ENCODE assay signal across 8 mouse cellular contexts in the genomic region with DNA sequence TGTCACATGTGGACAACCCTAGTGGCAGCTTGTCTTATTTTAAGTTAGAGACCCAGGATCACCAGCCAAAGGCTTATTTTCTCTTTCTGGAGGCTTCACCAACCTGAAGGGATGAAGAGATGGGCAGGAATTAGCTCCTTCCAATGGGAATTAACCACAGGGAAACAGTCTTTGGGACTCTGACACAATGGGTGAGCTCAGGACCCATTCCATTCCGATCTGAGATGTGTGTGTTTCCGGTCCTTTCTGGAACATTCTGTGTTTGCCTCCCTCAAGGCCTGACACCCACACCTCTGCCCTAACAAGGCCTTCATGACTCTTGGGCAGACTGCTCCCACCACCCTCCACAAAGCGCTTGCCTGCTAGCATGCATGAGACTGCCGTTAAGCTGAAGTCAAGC. TPM values are rescaled to one million over a fixed set of nuclear protein-coding genes. Genes with fewer than 3 reads are reported as not detected.
A peak's percentile ranks its signal among the peaks of the same experiment; 100 is the strongest.
DNase-seq lines count a peak whose midpoint lies in the region; ATAC-seq and TF ChIP-seq lines count a peak whose summit lies in the region.

Parp16 (plus strand) TSS at position 301 of the 400 bp plus-strand sequence.

- H3K36me3 ChIP-seq in thymus, adult 2 months (ENCODE audit: control insufficient read depth, insufficient read depth, low read length): no peaks in the 10 kb centered on the region
- H3K36me3 ChIP-seq in limb, embryonic 14.5 days (ENCODE audit: control insufficient read depth, insufficient read depth, low read length): no peaks in the 10 kb centered on the region
- no peaks in the 10 kb centered on the region for H3K36me3 ChIP-seq in stomach, postnatal 0 days (ENCODE audit: control insufficient read depth, insufficient read depth, low read length)

- no peak for ATAC-seq in erythroid progenitor cell, adult 5-6 weeks (replicated peaks; ENCODE audit: low FRiP score, poor library complexity, severe bottlenecking)
- no peak for ATAC-seq in limb, embryonic 14.5 days (ENCODE audit: low FRiP score, low read depth)
- ATAC-seq in stomach, postnatal 0 days (ENCODE audit: low FRiP score, low TSS enrichment): no peak

- DNase-seq in thymus, adult 2 months: no peak
- no peak for DNase-seq in thymus, postnatal 25 days
- no peak for DNase-seq in limb, embryonic 14.5 days (ENCODE audit: low spot score)
- DNase-seq in stomach, postnatal 0 days (ENCODE audit: low spot score): no peak
- no peak for DNase-seq in embryo, embryonic 11 days
- DNase-seq in frontal cortex, adult 2 months (ENCODE audit: extremely low spot score in 1 of 2, low spot score in 1 of 2): no peak
- no peak for DNase-seq in Muller cell, postnatal 12 days (ENCODE audit: inconsistent ontology term)

- peak within 1 kb of the TSS; percentile 3; the same call in 1 of the 2 replicates for H3K4me2 ChIP-seq in limb, embryonic 14.5 days (replicated peaks; ENCODE audit: low read depth, low read length, severe bottlenecking)
- peak within 1 kb of the TSS; percentile 20; the same call in 1 of the 2 replicates for H3K4me2 ChIP-seq in stomach, postnatal 0 days (replicated peaks; ENCODE audit: low read depth)

- H3K9me3 ChIP-seq in limb, embryonic 14.5 days (ENCODE audit: control insufficient read depth, low read length): no peaks in the 10 kb centered on the region
- H3K9me3 ChIP-seq in stomach, postnatal 0 days (ENCODE audit: control insufficient read depth, low read length): no peaks in the 10 kb centered on the region

- 79% methylated on average over 4 of the region's 4 CpGs for WGBS in thymus, adult 2 months
- WGBS in limb, embryonic 14.5 days: 81% methylated on average over 4 of the region's 4 CpGs
- 68% methylated on average over 4 of the region's 4 CpGs for WGBS in stomach, postnatal 0 days

- no peak for TF ChIP-seq EP300 in stomach, postnatal 0 days (optimal IDR thresholded peaks at IDR 0.05)

- peaks cover 17% of the 10 kb centered on the region for H3K4me1 ChIP-seq in thymus, adult 2 months (replicated peaks; ENCODE audit: control insufficient read depth, insufficient read depth, low read length)
- peaks cover 10% of the 10 kb centered on the region for H3K4me1 ChIP-seq in limb, embryonic 14.5 days (ENCODE audit: control insufficient read depth, insufficient read depth, low read length)
- peaks cover 5% of the 10 kb centered on the region; the same call in 1 of the 2 replicates for H3K4me1 ChIP-seq in stomach, postnatal 0 days (replicated peaks; ENCODE audit: control insufficient read depth, insufficient read depth)

- TF ChIP-seq CTCF in thymus, adult 2 months (IDR thresholded peaks at IDR 0.05; ENCODE audit: borderline replicate concordance, control insufficient read depth, extremely low read depth, insufficient read depth, low read length, poor library complexity): no peak
- no peak for TF ChIP-seq CTCF in stomach, postnatal 0 days (IDR thresholded peaks at IDR 0.05; ENCODE audit: low read depth)

- H3K9ac ChIP-seq in limb, embryonic 14.5 days (ENCODE audit: low read depth, low read length, severe bottlenecking): 0 out of 2 replicates have a peak within 1 kb of the TSS, but pooled peaks have one; percentile 9
- peak within 1 kb of the TSS; percentile 38; the same call in 1 of the 2 replicates for H3K9ac ChIP-seq in stomach, postnatal 0 days (ENCODE audit: low read length)

- H3K27ac ChIP-seq in thymus, adult 2 months (ENCODE audit: control insufficient read depth, insufficient read depth, low read length): peak within 1 kb of the TSS; percentile 90
- peak within 1 kb of the TSS; percentile 65 for H3K27ac ChIP-seq in limb, embryonic 14.5 days (replicated peaks; ENCODE audit: low read depth, low read length)
- H3K27ac ChIP-seq in stomach, postnatal 0 days (replicated peaks): peak within 1 kb of the TSS; percentile 92

- H3K27me3 ChIP-seq in thymus, adult 2 months (ENCODE audit: control insufficient read depth, insufficient read depth, low read length): no peaks in the 10 kb centered on the region
- H3K27me3 ChIP-seq in limb, embryonic 14.5 days (ENCODE audit: control insufficient read depth, insufficient read depth, low read length): no peaks in the 10 kb centered on the region
- H3K27me3 ChIP-seq in stomach, postnatal 0 days (ENCODE audit: control insufficient read depth, insufficient read depth, low read length): no peaks in the 10 kb centered on the region

- no peak within 1 kb of the TSS for H3K4me3 ChIP-seq in thymus, adult 2 months (ENCODE audit: control insufficient read depth, insufficient read depth, low read length)
- H3K4me3 ChIP-seq in limb, embryonic 14.5 days (replicated peaks; ENCODE audit: low read length): no peak within 1 kb of the TSS
- no peak within 1 kb of the TSS for H3K4me3 ChIP-seq in stomach, postnatal 0 days (ENCODE audit: low read depth, low read length)

- no peak for TF ChIP-seq POLR2A in thymus, adult 2 months (IDR thresholded peaks at IDR 0.05; ENCODE audit: control insufficient read depth, extremely low read depth, insufficient read depth, low read length, poor library complexity)
- no peak for TF ChIP-seq POLR2A in limb, embryonic 14.5 days (IDR thresholded peaks at IDR 0.05; ENCODE audit: borderline replicate concordance, extremely low read depth, insufficient read depth, insufficient read length)

RNA-seq across cellular contexts. Expression of gene Parp16, which starts in this region (rescaled TPM):
- 9.3 and 17.1 TPM in 2 replicates for polyA plus RNA-seq in thymus, adult 2 months (2012; rRNA removed)
- 17.7 and 28.5 TPM in 2 replicates for total RNA-seq in erythroid progenitor cell, adult 5-6 weeks (2015; ENCODE audit: low replicate concordance)
- 13.7 and 15.2 TPM in 2 replicates for total RNA-seq in erythroid progenitor cell, adult 5-6 weeks (2017; ENCODE audit: low replicate concordance)
- polyA plus RNA-seq in limb, embryonic 14.5 days (2012; rRNA removed): 7.6 and 8.3 TPM in 2 replicates
- polyA plus RNA-seq in limb, embryonic 14.5 days (2014; fragmentation: Nextera tagmentation; extraction: Ambion mirVana): 6.5 and 7.6 TPM in 2 replicates
- polyA plus RNA-seq in stomach, postnatal 0 days (2015; fragmentation: Nextera tagmentation; extraction: Ambion mirVana): 5.0 TPM in 2 replicates
- polyA plus RNA-seq in frontal cortex, adult 2 months (2012; rRNA removed): 3.9 TPM in 2 replicates
